Mouse (Mus musculus): ENCODE measurements at regions not wholly inside any gene's neighbourhood (a gene's known extent, or its start where the extent isn't known, plus 50 kb on each side); places are given as distances from the start of the nearest gene placed in this dataset.

GRCm38 (mm10) chr10:20838685-20839425 is 113.5 kb upstream of the Ahi1 start:
- no peak for TF ChIP-seq POLR2A (IDR thresholded peaks at IDR 0.05; ENCODE audit: control insufficient read depth in 1 of 2, insufficient read depth in 1 of 2, low read depth in 1 of 2, low read length in 2 of 2, poor library complexity in 1 of 2)
- no peak for TF ChIP-seq POLR2AphosphoS5 (IDR thresholded peaks at IDR 0.05; ENCODE audit: borderline replicate concordance, low read depth, low read length)
- no peak for TF ChIP-seq CTCF (IDR thresholded peaks at IDR 0.05 in 2 of 3, conservative IDR thresholded peaks at IDR 0.05 in 1 of 3; ENCODE audit: control insufficient read depth in 1 of 3, insufficient read depth in 1 of 3, low read depth in 2 of 3, low read length in 3 of 3, poor library complexity in 1 of 3, severe bottlenecking in 1 of 3)
- no peak for TF ChIP-seq EP300 (IDR thresholded peaks at IDR 0.05; ENCODE audit: low read depth in 1 of 2, low read length in 2 of 2)
- TF ChIP-seq GATA1 (IDR thresholded peaks at IDR 0.05; ENCODE audit: low read depth, low read length): no peak
- TF ChIP-seq NRF1 (IDR thresholded peaks at IDR 0.05; ENCODE audit: insufficient read depth, low read depth, low read length, poor library complexity, severe bottlenecking): no peak

Measured in MEL (cell line).